Mouse (Mus musculus) heart, postnatal 0 days (tissue): Measurements from ENCODE around the gene Ppa1.

Experiments
- CTCF ChIP-seq: IDR thresholded peaks from 2 replicates; pipeline ENCODE4 v1.5.1; 2016; ENCODE audit warnings: antibody characterized with exemption, control low read depth, low read depth
- EP300 ChIP-seq: IDR thresholded peaks from 2 replicates; pipeline ENCODE4 v1.6.1; 2016; ENCODE audit warnings: antibody characterized with exemption, low read depth

GRCm38 (mm10) chr10:61669896-61670295 lies 21.5 kb downstream of the Ppa1 start:
- no peak for TF ChIP-seq CTCF
- TF ChIP-seq EP300, result no peak
